Mouse (Mus musculus) heart, embryonic 16.5 days (tissue): ENCODE data around the gene Aars. TPM values are rescaled to one million over a fixed set of nuclear protein-coding genes. Genes with fewer than 3 reads are reported as not detected.

Experiments
- microRNA-seq: library from miRNA; unstranded; fragments of <30 nt; microRNA quantifications from one replicate; pipeline ENCODE4, GENCODE M21; 2017
- polyA plus RNA-seq: library from polyadenylated mRNA; unstranded; fragments of >200 nt; fragmentation: Nextera tagmentation; extraction: Ambion mirVana; gene quantifications from 2 replicates; pipeline ENCODE4 v1.2.1, GENCODE M21; 2015

Aars gene
- polyA plus RNA-seq, 1 experiment from 2014 or later, result 35.3 TPM

Small RNA genes within 50 kb of the gene (microRNA-seq; reads per million reads assigned to microRNA genes)
- gene Gm24103, result not detected
- 0.59 reads per million for gene Mir3473d

Other genes with a start within 250 kb of the Aars start
- 1.5 and 1.9 TPM in 2 replicates for gene Il34, start 227.2 kb upstream of the Aars start, polyA plus RNA-seq
- gene Cog4, start 186.5 kb upstream of the Aars start, polyA plus RNA-seq, result 61.5 and 66.4 TPM in 2 replicates
- 82.8 and 88.1 TPM in 2 replicates for gene Sf3b3, start 186.4 kb upstream of the Aars start, polyA plus RNA-seq
- 5.7 and 7.2 TPM in 2 replicates for gene Fuk, start 130.7 kb upstream of the Aars start, polyA plus RNA-seq
- 14.5 and 15.4 TPM in 2 replicates for gene St3gal2, start 113.2 kb upstream of the Aars start, polyA plus RNA-seq
- 8.4 and 10.3 TPM in 2 replicates for gene Ddx19a, start 35.3 kb upstream of the Aars start, polyA plus RNA-seq
- 4.0 and 4.4 TPM in 2 replicates for gene Ddx19b, start 1.4 kb upstream of the Aars start, polyA plus RNA-seq
- gene Exosc6, start 23.2 kb downstream of the Aars start, polyA plus RNA-seq, result 5.6 and 6.4 TPM in 2 replicates
- 0.11 TPM in 1 of 2 replicates, not detected in the other for gene Clec18a, start 59.3 kb downstream of the Aars start, polyA plus RNA-seq
- 10.3 and 13.6 TPM in 2 replicates for gene Pdpr, start 61.5 kb downstream of the Aars start, polyA plus RNA-seq
- gene Glg1, start 226.1 kb downstream of the Aars start, polyA plus RNA-seq, result 55.7 and 58.6 TPM in 2 replicates